Mouse (Mus musculus) lung, postnatal 10 days (tissue): Measurements from ENCODE around the gene Ccl3.
A peak's percentile ranks its signal among the peaks of the same experiment; 100 is the strongest.

Source experiments
- DNase-seq: peaks from one replicate; pipeline ENCODE4 v3.0.0; 2021

Gene Ccl3

GRCm38 (mm10) chr11:83649305-83649841 lies at the start of gene Ccl3:
Gene Ccl3 (minus strand): TSS chr11:83649355.
- DNase-seq, result no peak

GRCm38 (mm10) chr11:83692008-83692407 lies 42.9 kb upstream of the Ccl3 start:
- no peak for DNase-seq

- no peak for DNase-seq
These were observed 40.8 kb upstream of the Ccl3 start for GRCm38 (mm10) chr11:83689918-83690317.

GRCm38 (mm10) chr11:83675665-83676064 lies 26.5 kb upstream of the Ccl3 start:
- DNase-seq, result no peak

GRCm38 (mm10) chr11:83671743-83672142 lies 22.6 kb upstream of the Ccl3 start:
- no peak for DNase-seq

GRCm38 (mm10) chr11:83663532-83663931 lies 14.4 kb upstream of the Ccl3 start:
- DNase-seq, result no peak

GRCm38 (mm10) chr11:83662204-83662603 lies 13.0 kb upstream of the Ccl3 start, which contains the start of gene Ccl4:
Gene Ccl4 (plus strand): TSS chr11:83662584.
- no peak for DNase-seq

GRCm38 (mm10) chr11:83658797-83659196 lies 9.6 kb upstream of the Ccl3 start:
- no peak for DNase-seq

- DNase-seq, result no peak
These were observed 8.4 kb upstream of the Ccl3 start for GRCm38 (mm10) chr11:83657508-83657907.

- no peak for DNase-seq
These were observed 5.5 kb upstream of the Ccl3 start for GRCm38 (mm10) chr11:83654606-83655005.

GRCm38 (mm10) chr11:83646356-83647149 lies 2.6 kb downstream of the Ccl3 start:
- DNase-seq, result no peak

GRCm38 (mm10) chr11:83645521-83645920 lies 3.6 kb downstream of the Ccl3 start, which contains the start of gene Rpl9-ps1:
Gene Rpl9-ps1 (minus strand): TSS chr11:83645621.
- DNase-seq, result no peak

- DNase-seq, result no peak
These were observed 7.9 kb downstream of the Ccl3 start for GRCm38 (mm10) chr11:83641216-83641615.

- peak; percentile 27 for DNase-seq
These were observed 9.0 kb downstream of the Ccl3 start for GRCm38 (mm10) chr11:83640141-83640540.

- DNase-seq, result peak; percentile 15
These were observed 9.6 kb downstream of the Ccl3 start for GRCm38 (mm10) chr11:83639533-83639932.

GRCm38 (mm10) chr11:83638934-83639333 lies 10.2 kb downstream of the Ccl3 start:
- no peak for DNase-seq

GRCm38 (mm10) chr11:83636742-83637235 lies 12.4 kb downstream of the Ccl3 start:
- no peak for DNase-seq

GRCm38 (mm10) chr11:83634898-83635297 lies 14.3 kb downstream of the Ccl3 start:
- no peak for DNase-seq

- DNase-seq, result no peak
These were observed 14.7 kb downstream of the Ccl3 start for GRCm38 (mm10) chr11:83634425-83634824.

GRCm38 (mm10) chr11:83632744-83633143 lies 16.4 kb downstream of the Ccl3 start:
- DNase-seq, result no peak

GRCm38 (mm10) chr11:83631065-83631464 lies 18.1 kb downstream of the Ccl3 start:
- no peak for DNase-seq

- no peak for DNase-seq
These were observed 18.5 kb downstream of the Ccl3 start for GRCm38 (mm10) chr11:83630630-83631029.

GRCm38 (mm10) chr11:83628808-83629207 lies 20.3 kb downstream of the Ccl3 start:
- DNase-seq, result no peak

- DNase-seq, result no peak
These were observed 25.6 kb downstream of the Ccl3 start for GRCm38 (mm10) chr11:83623586-83623985.
